Mouse (Mus musculus): ENCODE results near the gene Rab7. TPM values are rescaled to one million over a fixed set of nuclear protein-coding genes. Genes with fewer than 3 reads are reported as not detected.
"Not testable (repeated sequence)": the region's sequence is repeated elsewhere in the genome, so short reads cannot be mapped to it uniquely, and the experiment has no call there.

Gene Rab7
- polyA plus RNA-seq, 1 experiment from 2014 or later = 205 TPM

DNA sequence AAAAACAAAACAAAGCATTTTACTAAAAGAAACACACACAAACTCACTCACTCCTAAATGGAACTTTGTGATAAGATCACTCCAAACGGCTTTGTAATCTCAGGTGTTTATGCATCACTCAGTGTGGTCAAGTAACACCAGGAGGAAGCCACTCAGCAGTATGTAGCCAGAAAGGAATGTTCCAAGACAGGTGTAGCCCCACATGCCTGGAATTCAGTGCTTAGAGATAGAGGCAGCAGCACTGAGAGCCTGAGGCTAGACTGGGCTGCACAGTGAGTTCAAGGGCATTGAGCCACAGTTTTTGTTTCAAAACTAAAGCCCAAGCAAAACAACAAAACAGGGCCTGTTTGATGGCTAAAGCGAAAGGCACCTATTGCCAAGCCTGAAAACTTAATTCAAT, 32.5 kb downstream of the Rab7 start:
- 88% methylated on average over 2 of the region's 2 CpGs for WGBS
- Histone ChIP-seq H3K4me1 (no peaks in the 10 kb centered on the region), H3K9me3 (no peaks in the 10 kb centered on the region), H3K27me3 (ENCODE audit: poor library complexity, severe bottlenecking) (no peaks in the 10 kb centered on the region), H3K4me3 (no peak overlapping the region), H3K36me3 (replicated peaks) (peaks cover 70% of the 10 kb centered on the region), H3K27ac (no peak overlapping the region)
- DNase-seq (ENCODE audit: extremely low spot score, low spot score) = no peak

- H3K4me3 ChIP-seq; DNase-seq (ENCODE audit: extremely low spot score, low spot score); H3K27ac ChIP-seq; H3K27me3 ChIP-seq (ENCODE audit: poor library complexity, severe bottlenecking); H3K9me3 ChIP-seq; H3K4me1 ChIP-seq: not testable (repeated sequence)
- peaks cover 82% of the 10 kb centered on the region for H3K36me3 ChIP-seq (replicated peaks)
- WGBS = 77% methylated on average over 1 of the region's 1 CpGs
Observed at GRCm38 (mm10) chr6:88011106-88011505, 34.0 kb downstream of the Rab7 start.

DNA sequence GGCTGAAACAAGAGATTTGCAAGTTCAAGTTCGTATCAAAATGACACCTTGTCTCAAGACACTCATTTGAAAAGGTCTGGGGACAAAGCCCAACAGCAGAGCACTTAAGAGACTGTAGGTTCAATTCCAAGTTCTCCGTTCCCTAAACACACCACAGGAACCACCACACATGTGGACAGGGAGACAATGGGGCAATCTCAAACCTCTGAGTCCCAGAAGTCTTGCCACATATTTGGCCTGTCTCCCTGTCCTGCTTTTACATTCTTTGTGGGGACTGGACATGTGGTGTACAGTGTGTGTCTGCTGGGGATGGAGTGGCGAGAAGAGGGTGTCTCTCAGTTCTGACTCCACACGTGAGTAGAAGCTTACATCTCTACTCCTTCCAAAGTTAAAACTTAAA, 35.9 kb downstream of the Rab7 start:
- Histone ChIP-seq H3K27ac (no peak overlapping the region), H3K27me3 (ENCODE audit: poor library complexity, severe bottlenecking) (no peaks in the 10 kb centered on the region), H3K4me1 (no peaks in the 10 kb centered on the region), H3K36me3 (replicated peaks) (peaks cover 97% of the 10 kb centered on the region), H3K4me3 (no peak overlapping the region), H3K9me3 (no peaks in the 10 kb centered on the region)
- DNase-seq (ENCODE audit: extremely low spot score, low spot score) = no peak
- 95% methylated on average over 4 of the region's 4 CpGs for WGBS

DNA sequence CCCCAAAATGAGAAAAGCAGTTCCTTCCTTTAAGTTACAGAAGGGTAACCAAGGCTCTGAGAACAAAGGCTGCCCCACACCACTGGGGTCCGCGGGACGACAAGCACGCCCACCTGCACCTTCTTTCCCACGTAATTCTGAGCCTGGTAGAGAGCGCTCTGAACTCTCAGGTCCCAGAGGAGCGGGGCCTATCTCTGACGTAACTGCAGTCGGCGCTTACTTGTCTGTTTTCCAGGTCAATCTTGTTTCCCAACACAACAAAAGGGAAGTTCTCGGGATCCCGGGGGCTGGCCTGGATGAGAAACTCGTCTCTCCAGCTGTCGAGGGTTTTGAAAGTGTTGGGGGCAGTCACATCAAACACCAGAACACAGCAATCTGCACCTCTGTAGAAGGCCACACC, 40.3 kb downstream of the Rab7 start:
- H3K27ac ChIP-seq; H3K27me3 ChIP-seq (ENCODE audit: poor library complexity, severe bottlenecking); H3K4me1 ChIP-seq; H3K4me3 ChIP-seq; H3K9me3 ChIP-seq; DNase-seq (ENCODE audit: extremely low spot score, low spot score): not testable (repeated sequence)
- 91% methylated on average over 14 of the region's 14 CpGs for WGBS
- H3K36me3 ChIP-seq (replicated peaks) = peaks cover 99% of the 10 kb centered on the region

DNA sequence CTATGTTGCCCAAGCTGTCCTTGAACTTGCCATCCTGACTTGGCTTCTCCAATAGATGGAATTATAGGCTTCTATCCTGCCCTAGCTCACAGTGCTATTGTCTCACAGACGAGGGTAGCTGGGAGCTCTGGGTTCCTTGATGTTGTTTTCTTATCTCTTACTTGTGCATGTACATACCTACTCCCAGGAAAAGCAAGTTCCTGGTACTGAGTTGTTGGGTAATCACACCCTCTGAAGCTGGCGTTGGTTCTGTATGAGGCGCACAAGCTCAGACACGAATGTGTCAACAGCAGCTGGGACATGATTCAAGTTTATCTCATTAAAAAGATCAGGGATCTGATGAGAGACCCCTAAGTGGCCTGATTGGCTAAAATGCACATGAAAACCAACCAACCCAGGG, 41.6 kb downstream of the Rab7 start:
- Histone ChIP-seq H3K9me3 (no peaks in the 10 kb centered on the region), H3K4me3 (no peak overlapping the region), H3K4me1 (no peaks in the 10 kb centered on the region), H3K27me3 (ENCODE audit: poor library complexity, severe bottlenecking) (no peaks in the 10 kb centered on the region), H3K36me3 (replicated peaks) (peaks cover 98% of the 10 kb centered on the region), H3K27ac (no peak overlapping the region)
- 93% methylated on average over 4 of the region's 4 CpGs for WGBS
- DNase-seq (ENCODE audit: extremely low spot score, low spot score) = no peak

DNA sequence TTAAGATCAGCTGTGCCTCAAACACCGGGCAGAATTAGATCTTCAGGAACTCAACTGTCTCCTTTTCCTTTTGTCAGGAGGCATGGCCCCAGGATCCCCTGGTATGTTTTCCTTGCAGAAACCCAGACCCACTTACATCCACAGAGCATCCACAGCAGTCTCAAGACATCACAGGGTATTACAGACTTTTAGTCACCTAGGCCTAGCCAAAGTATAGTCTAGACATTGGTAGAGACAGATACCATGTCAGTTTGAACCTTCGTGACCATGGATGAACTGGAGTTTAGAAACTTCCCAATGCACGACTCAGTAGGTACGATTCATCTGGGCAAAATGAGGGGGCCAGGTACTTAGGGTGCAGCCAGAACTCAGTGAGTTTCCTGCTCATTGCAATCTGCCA, 46.7 kb downstream of the Rab7 start:
- 86% methylated on average over 4 of the region's 4 CpGs for WGBS
- no peaks in the 10 kb centered on the region for H3K27me3 ChIP-seq (ENCODE audit: poor library complexity, severe bottlenecking)

DNA sequence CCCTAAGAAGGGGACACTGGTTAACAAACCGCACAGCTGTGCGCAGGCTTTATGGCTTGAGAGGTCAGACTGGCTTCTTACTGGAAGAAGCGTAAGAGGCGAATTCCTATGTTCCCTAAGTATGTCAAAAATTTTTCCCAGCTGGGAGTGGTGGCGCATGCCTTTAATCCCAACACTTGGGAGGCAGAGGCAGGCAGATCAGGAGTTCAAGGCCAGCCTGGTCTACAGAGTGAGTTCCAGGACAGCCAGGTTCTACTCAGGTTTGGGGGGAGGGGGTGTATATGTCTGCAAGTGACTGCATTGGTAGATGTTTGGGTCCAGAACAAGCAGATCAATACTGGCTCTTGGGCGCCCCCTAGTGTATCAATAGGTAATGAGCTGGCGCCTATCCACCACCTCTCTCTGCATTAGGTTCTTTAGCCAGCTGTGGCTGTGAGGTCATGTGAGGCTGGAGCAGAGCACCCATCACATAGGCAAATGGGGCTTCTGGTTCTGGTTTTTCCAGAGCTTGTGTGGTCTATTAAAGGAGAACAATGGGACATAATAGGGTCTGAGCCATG, 47.3 kb downstream of the Rab7 start:
- peak; percentile 80 for DNase-seq (ENCODE audit: extremely low spot score, low spot score)
- 61% methylated on average over 7 of the region's 7 CpGs for WGBS
- H3K27ac ChIP-seq = no peak overlapping the region

More for the DNA sequence above, 46.7 kb downstream of the Rab7 start:
- no peaks in the 10 kb centered on the region for H3K9me3 ChIP-seq
- no peak for DNase-seq (ENCODE audit: extremely low spot score, low spot score)
- no peak overlapping the region for H3K27ac ChIP-seq
- H3K4me3 ChIP-seq = no peak overlapping the region
- peaks cover 62% of the 10 kb centered on the region for H3K36me3 ChIP-seq (replicated peaks)
- peaks cover 23% of the 10 kb centered on the region for H3K4me1 ChIP-seq

DNA sequence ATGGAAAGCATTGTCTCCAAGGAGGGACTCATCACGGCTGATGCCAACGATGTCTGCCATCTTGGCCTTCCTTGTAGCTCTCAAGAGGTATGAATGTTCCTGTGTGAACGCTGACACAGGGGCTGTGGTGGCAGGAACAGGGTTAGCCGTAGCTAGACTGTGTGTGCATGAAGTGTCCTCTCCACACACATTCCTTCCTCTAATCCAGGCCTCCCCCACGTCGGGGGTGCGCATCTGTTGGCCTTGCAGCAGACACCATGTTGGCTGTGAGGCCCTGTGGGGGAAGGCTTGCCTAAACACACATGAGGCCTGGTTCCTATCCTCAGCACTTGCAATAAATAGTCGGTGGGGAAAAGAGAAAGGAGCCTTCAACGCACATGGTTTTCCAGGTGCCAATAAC, 48.5 kb downstream of the Rab7 start:
- no peak for DNase-seq (ENCODE audit: extremely low spot score, low spot score)
- peaks cover 45% of the 10 kb centered on the region for H3K36me3 ChIP-seq (replicated peaks)
- WGBS = 91% methylated on average over 9 of the region's 9 CpGs
- H3K9me3 ChIP-seq = no peaks in the 10 kb centered on the region
- H3K27ac ChIP-seq = no peak overlapping the region
- H3K4me3 ChIP-seq = no peak overlapping the region
- H3K27me3 ChIP-seq (ENCODE audit: poor library complexity, severe bottlenecking) = no peaks in the 10 kb centered on the region
- peaks cover 41% of the 10 kb centered on the region for H3K4me1 ChIP-seq

More for the DNA sequence above, 47.3 kb downstream of the Rab7 start:
- H3K36me3 ChIP-seq (replicated peaks) = peaks cover 57% of the 10 kb centered on the region
- H3K4me1 ChIP-seq = peaks cover 29% of the 10 kb centered on the region
- no peaks in the 10 kb centered on the region for H3K9me3 ChIP-seq
- H3K27me3 ChIP-seq (ENCODE audit: poor library complexity, severe bottlenecking) = no peaks in the 10 kb centered on the region
- H3K4me3 ChIP-seq = no peak overlapping the region

- Histone ChIP-seq H3K9me3 (no peaks in the 10 kb centered on the region), H3K27me3 (ENCODE audit: poor library complexity, severe bottlenecking) (no peaks in the 10 kb centered on the region), H3K4me1 (peaks cover 47% of the 10 kb centered on the region), H3K27ac (0 out of 2 replicates have a peak overlapping the region, but pooled peaks have one; percentile 1), H3K36me3 (replicated peaks) (peaks cover 36% of the 10 kb centered on the region), H3K4me3 (no peak overlapping the region)
- 82% methylated on average over 4 of the region's 4 CpGs for WGBS
- DNase-seq (ENCODE audit: extremely low spot score, low spot score) = no peak
Observed at GRCm38 (mm10) chr6:87995519-87995918, 49.6 kb downstream of the Rab7 start.

DNA sequence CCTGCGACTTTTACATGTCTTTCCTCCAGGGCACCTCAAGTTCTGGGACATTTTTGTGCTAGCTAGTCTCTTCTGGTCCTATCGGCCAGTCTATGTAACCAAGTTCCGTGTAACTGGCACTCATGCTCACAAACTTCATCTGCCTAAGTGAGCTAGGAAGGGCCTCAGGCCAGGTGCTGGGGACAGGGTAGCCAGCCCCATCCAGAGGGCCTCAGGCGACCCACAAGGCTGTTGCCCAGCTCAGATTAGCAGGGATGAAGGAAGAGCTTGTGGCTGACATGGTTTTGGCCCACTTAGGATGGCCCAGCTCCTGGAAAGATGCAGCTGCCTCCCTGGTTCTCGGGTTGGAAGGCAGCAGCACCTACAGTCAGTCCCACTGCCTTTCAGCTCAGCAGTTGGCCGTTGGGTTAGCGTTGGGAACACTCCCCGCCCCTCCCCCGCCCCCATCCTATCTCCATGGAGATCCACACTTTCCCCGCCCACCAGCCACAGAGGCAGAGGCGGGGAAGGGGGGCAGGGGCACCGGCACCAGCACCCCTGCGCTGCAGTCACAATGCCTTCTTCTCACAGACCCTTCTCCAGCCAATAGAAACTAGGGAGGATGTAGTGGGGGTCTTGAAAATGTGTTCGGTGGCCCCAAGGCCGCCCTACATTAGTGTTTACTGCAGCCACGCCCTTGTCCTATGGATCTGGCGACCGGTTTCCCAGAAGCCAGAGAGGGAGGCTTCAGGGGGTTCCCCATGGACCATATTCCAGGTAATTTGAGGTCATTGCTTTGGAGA, 51.1 kb downstream of the Rab7 start:
- peak; percentile 83 for DNase-seq (ENCODE audit: extremely low spot score, low spot score)
- WGBS = 7% methylated on average over 18 of the region's 18 CpGs

DNA sequence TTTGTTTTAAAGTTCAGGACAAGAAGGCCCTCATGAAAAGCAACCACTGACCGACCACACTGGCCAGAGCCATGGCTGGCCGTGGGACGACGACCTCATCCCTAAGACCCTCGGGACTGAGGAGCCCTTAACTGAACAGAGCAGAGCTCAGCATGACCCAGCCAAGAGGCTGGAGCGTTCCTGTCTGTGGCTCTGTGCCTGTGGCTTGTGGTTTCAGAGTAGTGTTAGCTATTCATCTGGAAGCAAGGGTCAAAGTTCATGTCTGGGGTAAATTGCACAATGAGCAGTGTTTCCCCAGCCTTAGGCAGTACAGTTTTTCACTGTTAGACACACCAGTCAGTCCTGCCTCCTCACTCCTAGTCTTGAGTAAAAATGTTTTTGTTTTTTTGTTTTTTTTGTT, 52.3 kb downstream of the Rab7 start:
- Histone ChIP-seq H3K4me3 (no peak overlapping the region), H3K27ac (peak overlapping the region; percentile 87), H3K27me3 (ENCODE audit: poor library complexity, severe bottlenecking) (no peaks in the 10 kb centered on the region), H3K9me3 (no peaks in the 10 kb centered on the region), H3K36me3 (replicated peaks) (peaks cover 35% of the 10 kb centered on the region), H3K4me1 (peaks cover 48% of the 10 kb centered on the region)
- peak; percentile 42 for DNase-seq (ENCODE audit: extremely low spot score, low spot score)
- 13% methylated on average over 6 of the region's 6 CpGs for WGBS

More for the DNA sequence above, 51.1 kb downstream of the Rab7 start:
- peak overlapping the region; percentile 87 for H3K27ac ChIP-seq
- peak overlapping the region; percentile 49 for H3K4me3 ChIP-seq
- H3K9me3 ChIP-seq = no peaks in the 10 kb centered on the region
- no peaks in the 10 kb centered on the region for H3K27me3 ChIP-seq (ENCODE audit: poor library complexity, severe bottlenecking)
- H3K4me1 ChIP-seq = peaks cover 50% of the 10 kb centered on the region
- H3K36me3 ChIP-seq (replicated peaks) = peaks cover 34% of the 10 kb centered on the region

- H3K4me1 ChIP-seq = peaks cover 47% of the 10 kb centered on the region
- 88% methylated on average over 1 of the region's 1 CpGs for WGBS
- H3K27ac ChIP-seq = peak overlapping the region; percentile 73; the same call in 1 of the 2 replicates
- no peak for DNase-seq (ENCODE audit: extremely low spot score, low spot score)
- peaks cover 43% of the 10 kb centered on the region for H3K36me3 ChIP-seq (replicated peaks)
- no peaks in the 10 kb centered on the region for H3K27me3 ChIP-seq (ENCODE audit: poor library complexity, severe bottlenecking)
- H3K4me3 ChIP-seq = no peak overlapping the region
- no peaks in the 10 kb centered on the region for H3K9me3 ChIP-seq
Observed at GRCm38 (mm10) chr6:87991886-87992285, 53.2 kb downstream of the Rab7 start.

GRCm38 (mm10) chr6:87991216-87991615, 53.9 kb downstream of the Rab7 start:
- Histone ChIP-seq H3K4me1 (peaks cover 47% of the 10 kb centered on the region), H3K27ac (no peak overlapping the region), H3K9me3 (no peaks in the 10 kb centered on the region), H3K27me3 (ENCODE audit: poor library complexity, severe bottlenecking) (no peaks in the 10 kb centered on the region), H3K4me3 (no peak overlapping the region), H3K36me3 (replicated peaks) (peaks cover 44% of the 10 kb centered on the region)
- DNase-seq (ENCODE audit: extremely low spot score, low spot score) = no peak
- 85% methylated on average over 4 of the region's 4 CpGs for WGBS

Measured in forebrain, embryonic 10.5 days (tissue).